Mouse (Mus musculus) ES-Bruce4 (cell line): Measurements from ENCODE around the gene Wbp2.

Experiments
- CTCF ChIP-seq: IDR thresholded peaks from one replicate; pipeline ENCODE4 v1.8.1; 2011; ENCODE audit warnings: low read depth, low read length
- EP300 ChIP-seq: IDR thresholded peaks from 2 replicates; pipeline ENCODE4 v1.6.1; 2011; ENCODE audit warnings: low read depth, low read length; ENCODE audit not compliant: insufficient read depth
- POLR2A ChIP-seq: IDR thresholded peaks from one replicate; pipeline ENCODE4 v1.8.1; 2011; ENCODE audit warnings: low read length; ENCODE audit not compliant: insufficient read depth

GRCm38 (mm10) chr11:116053510-116054229 is 33.1 kb downstream of the Wbp2 start:
- TF ChIP-seq CTCF (no peak), EP300 (no peak), POLR2A (no peak)
